Mouse (Mus musculus) olfactory bulb, adult 2 months (tissue): Measurements from ENCODE around the gene Aaed1.

Source experiments
- CTCF ChIP-seq: fragments of 200-500 bp; IDR thresholded peaks from 2 replicates; pipeline ENCODE4 v1.5.1; 2012; ENCODE audit warnings: low read depth, mild to moderate bottlenecking, low read length, moderate library complexity; ENCODE audit not compliant: insufficient read depth
- POLR2A ChIP-seq: fragments of 200-500 bp; IDR thresholded peaks from 2 replicates; pipeline ENCODE4 v1.6.1; 2012; ENCODE audit warnings: mild to moderate bottlenecking, low read depth, low read length, moderate library complexity; ENCODE audit not compliant: insufficient read depth

DNA sequence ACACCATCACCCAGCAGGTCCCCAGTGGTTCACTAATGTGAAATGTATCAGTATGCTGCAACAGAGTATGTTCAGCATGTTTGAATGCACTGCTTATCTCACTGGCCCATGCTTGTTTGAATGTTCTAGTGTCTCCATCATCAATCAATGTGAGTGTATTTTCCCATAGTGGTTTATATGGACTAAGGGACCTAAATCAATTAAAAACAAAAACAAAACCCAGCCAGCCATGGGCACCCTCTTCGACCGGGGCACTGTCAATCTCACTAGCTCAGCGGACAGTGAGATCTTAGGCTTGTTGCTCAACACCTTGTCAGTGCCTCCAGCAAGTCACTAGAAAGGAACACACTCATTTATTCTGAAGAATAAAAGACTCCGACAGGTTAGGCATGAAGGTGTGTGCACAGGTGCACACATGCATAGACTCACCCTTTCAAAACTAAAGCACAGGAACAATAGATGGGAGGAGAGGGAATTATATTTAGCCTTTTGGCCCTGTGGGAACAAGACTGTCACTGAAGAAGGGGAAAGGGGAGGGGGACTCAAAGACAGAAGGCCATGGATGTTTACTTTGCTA lies 67.7 kb downstream of the Aaed1 start:
- no peak for TF ChIP-seq CTCF
- no peak for TF ChIP-seq POLR2A
